Mouse (Mus musculus): ENCODE measurements around the gene Nrp1.

The Nrp1 gene

DNA sequence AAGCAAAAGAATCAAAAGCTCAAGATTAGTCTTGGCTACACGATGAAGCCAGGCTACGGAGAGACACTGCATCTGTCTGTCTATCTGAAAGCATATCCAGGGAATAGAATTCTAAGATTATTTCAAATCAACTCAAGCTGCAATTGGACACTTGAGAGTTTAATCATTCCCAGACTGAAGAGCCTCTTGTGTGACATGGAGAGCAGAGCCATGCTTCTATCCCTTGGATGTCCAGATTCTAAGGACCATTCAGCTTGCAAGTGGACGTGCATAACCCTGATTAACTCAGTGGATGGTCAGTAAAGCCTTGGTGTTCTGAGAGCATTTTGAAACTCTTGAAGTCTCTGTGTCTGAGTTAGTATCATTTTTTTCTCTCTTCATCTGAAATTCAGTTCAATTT lies 95.6 kb downstream of the Nrp1 start:
- in situ Hi-C loops (cut with MboI, MseI): no loop called here

- in situ Hi-C loops (cut with MboI, MseI): no loop called here
Observed at GRCm38 (mm10) chr8:128457277-128457676, 98.9 kb downstream of the Nrp1 start.

DNA sequence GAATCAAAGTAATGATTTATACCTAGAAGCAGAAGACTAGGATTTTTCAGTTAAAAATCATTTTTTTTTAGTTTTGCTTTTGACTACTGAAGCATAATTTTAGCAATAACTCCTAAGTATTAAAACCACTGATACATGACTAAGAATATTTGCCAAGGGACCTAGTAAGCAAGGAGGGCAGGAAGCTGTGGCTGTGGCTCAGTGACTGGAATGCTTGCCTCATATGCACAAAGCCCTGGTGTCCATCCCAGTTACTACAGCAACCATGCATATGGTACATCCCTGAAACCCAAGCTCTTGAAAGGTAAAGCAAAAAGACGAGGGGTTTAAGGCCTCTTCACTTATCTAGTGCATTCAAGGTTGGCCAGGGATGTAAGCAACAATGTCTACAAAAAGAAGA lies 101.3 kb downstream of the Nrp1 start:
- in situ Hi-C loops (cut with MboI, MseI): no loop called here

DNA sequence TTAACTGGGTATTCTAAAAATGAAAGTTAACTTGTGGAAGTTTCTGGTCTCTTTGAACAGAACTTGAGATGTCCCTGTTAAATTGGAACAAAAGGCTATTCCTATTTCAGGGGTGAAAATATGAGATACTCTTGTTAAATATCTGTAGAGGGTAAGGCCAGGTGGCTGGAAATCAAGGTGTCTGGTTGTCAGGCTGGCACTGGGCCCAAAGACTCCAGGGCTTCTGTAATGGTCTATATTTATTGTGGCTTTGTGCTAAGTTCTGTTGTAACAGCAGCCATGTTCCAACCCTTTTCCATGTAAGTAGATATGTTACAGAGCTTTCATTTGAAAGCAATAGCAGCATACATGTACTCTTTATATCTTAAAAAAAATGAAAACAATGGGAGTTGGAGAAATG lies 103.3 kb downstream of the Nrp1 start:
- in situ Hi-C loops (cut with MboI, MseI): no loop called here

GRCm38 (mm10) chr8:128463162-128463561 lies 104.8 kb downstream of the Nrp1 start:
- in situ Hi-C loops (cut with MboI, MseI): no loop called here

DNA sequence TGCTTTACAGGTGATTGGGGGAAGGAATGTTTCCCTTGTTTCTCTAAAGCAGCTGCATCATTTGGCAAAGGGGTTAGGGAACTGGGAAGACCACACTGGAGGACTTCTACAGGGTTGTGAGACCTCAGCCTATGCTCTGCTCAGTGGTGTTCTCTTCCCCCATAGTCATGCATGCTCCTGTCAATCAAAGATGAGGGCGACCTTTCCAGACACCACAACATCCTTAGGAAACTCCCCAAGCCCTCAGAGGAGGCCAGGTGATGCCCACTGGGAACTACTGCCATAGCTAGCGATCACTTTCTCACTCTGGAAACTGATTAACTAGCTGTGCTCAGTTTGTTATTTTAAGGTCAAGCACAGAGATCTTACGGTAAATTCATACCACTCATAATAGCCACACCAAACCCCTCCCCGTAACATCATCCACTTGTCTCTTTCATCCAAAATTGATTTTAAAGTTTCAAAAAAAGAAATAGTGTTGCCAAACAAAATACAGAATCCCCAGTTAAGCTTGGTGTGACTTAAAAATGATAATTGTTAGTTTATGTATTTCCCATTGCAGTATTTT lies 105.7 kb downstream of the Nrp1 start:
- in situ Hi-C loops (cut with MboI, MseI): no loop called here

DNA sequence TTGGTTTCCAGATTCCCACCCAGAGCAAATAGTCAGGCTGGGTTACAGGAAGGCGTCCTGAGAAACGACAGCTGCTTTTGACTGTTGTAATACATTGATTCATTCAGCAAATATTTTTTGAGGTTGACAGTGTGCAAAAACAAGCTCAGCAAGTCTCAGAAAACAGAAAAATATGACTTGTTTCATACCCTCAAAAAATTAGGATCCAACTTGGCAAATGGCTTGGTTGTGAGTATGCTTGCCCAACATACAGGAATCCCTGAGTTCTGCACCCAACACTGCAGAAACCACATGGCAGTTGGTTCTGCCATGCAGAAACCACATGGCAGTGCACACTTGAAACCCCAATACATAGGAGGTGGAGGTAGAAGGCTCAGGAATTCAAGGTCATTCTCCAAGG lies 107.1 kb downstream of the Nrp1 start:
- in situ Hi-C loops (cut with MboI, MseI): no loop called here

- in situ Hi-C loops (cut with MboI, MseI): no loop called here
Observed at GRCm38 (mm10) chr8:128466681-128467430, 108.5 kb downstream of the Nrp1 start.

- in situ Hi-C loops (cut with MboI, MseI): no loop called here
Observed at GRCm38 (mm10) chr8:128470097-128470496, 111.7 kb downstream of the Nrp1 start.

DNA sequence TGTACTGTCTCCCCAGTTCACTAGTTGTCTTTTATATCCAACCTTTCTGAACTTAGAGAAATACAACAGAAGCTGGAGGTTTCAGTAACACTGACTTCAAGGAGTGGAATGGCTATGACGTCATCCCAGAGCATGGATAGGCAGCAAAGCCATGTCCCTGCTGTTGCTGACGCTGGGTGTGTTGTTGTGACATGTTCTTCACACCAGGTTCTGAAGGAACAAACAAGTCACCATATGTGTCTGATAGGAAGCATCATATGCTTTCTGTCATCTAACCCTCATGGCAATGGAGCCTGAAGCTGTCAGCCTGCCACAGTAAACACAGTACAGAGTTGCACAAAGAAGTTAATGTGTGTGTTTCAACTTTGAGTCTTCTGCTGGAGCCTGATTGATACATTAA lies 112.8 kb downstream of the Nrp1 start:
- in situ Hi-C loops (cut with MboI, MseI): no loop called here

DNA sequence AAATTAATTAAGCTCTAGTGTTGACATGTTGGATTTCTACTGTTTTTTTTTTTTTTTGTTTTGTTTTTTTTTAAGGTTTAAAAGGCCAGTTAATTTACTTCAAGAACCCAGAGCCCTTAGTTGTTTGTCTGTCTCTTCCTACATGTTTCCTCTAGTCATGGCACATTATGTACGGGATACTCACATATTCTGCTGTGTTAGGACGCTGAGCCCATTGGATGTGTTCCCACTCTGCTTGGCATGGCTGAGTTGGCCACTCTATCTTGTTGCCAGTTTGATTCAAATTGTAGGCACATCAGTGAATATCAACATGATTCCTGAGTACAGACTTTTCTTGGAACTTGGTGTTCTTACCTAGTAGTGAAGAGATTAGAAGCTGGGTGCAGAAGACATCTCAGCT lies 114.5 kb downstream of the Nrp1 start:
- in situ Hi-C loops (cut with MboI, MseI): no loop called here

GRCm38 (mm10) chr8:128473456-128474239 lies 115.2 kb downstream of the Nrp1 start:
- in situ Hi-C loops (cut with MboI, MseI): no loop called here

- in situ Hi-C loops (cut with MboI, MseI): loop anchor here in 1 of 2 experiments (5.0 kb wide), 1 partner anchor 47 kb away; no protein-coding TSS in a partner anchor
Observed at GRCm38 (mm10) chr8:128474614-128475013, 116.2 kb downstream of the Nrp1 start.

DNA sequence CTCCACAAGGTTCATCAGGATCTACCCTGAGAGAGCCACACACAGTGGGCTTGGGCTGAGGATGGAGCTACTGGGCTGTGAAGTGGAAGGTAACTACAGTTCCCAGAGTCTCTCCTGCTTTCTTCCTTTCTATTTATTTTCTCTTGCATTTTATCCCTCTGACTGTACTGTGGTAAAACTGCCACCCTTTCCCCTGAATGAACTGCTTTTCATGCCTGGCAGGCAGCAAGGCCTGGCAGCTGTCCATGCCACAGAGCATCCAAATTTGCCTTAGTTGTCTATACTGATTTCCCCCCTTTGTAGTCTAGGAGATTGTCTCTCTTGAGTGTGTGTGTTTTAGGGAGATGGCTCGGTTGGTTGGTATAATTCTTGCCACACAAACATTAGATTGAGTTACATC lies 117.8 kb downstream of the Nrp1 start:
- in situ Hi-C loops (cut with MboI, MseI): loop anchor here in 1 of 2 experiments (5.0 kb wide), 1 partner anchor 49 kb away; no protein-coding TSS in a partner anchor

DNA sequence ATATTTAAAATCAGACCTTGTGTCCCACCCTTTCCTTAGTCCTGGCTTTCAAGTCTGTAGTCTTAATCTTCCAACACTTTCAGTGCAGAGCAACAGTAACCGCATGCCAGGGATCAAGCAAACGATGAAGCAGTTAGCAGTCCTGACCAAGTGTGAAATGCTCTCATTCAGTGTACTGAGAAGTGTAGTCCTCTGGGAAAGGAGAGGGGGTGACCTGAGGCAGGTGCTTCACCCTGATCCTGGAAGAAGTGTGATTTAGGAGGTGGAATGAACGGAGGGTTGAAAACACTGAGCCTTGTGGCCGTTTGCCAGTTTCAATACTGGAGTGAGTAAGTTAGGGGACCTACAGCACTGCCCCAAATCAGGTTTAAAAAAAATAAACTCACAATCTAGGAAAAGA lies 119.6 kb downstream of the Nrp1 start:
- in situ Hi-C loops (cut with MboI, MseI): loop anchor here in 1 of 2 experiments (5.0 kb wide), 1 partner anchor 51 kb away; no protein-coding TSS in a partner anchor

DNA sequence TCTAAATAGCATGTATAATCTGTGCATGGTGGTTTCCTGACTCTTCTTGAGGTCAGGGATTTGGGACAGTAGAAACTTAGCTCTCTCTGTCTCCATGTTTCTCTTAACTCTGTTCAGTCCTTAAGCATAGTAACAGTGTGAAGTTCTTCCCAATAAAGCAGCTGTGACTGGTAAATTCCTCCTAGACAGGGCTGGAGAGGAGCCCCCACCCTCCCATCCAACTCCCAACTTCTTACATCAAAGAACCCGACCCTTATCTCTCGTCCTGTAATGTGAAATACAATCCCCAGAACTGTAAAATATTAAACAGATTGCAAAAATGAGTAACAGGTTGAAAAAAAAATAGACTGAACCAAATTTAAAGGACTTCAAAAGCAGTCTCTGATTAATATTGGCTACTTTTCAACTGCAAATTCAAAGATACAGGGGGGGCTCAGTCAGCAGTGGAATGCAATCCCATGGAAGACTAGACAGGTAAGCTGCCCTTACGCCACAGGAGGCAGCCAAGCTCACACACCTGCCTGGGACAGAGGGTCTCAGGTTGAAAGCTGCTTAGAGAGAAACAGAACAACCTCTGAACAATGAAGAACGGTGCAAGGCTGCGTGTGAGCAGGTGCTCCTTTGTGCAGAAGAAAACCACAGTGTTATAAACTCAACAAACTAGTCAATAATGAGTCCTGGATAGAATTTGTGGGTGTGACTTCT lies 121.1 kb downstream of the Nrp1 start:
- in situ Hi-C loops (cut with MboI, MseI): loop anchor here (5.0 to 10.0 kb wide), 2 partner anchors 52 to 865 kb away; no protein-coding TSS in a partner anchor

GRCm38 (mm10) chr8:128480896-128481665 lies 122.7 kb downstream of the Nrp1 start:
- in situ Hi-C loops (cut with MboI, MseI): loop anchor here in 1 of 2 experiments (10.0 kb wide), 1 partner anchor 866 kb away; no protein-coding TSS in a partner anchor

GRCm38 (mm10) chr8:128483344-128483743 lies 124.9 kb downstream of the Nrp1 start:
- in situ Hi-C loops (cut with MboI, MseI): loop anchor here in 1 of 2 experiments (10.0 kb wide), 1 partner anchor 869 kb away; no protein-coding TSS in a partner anchor

- in situ Hi-C loops (cut with MboI, MseI): loop anchor here in 1 of 2 experiments (10.0 kb wide), 1 partner anchor 870 kb away; no protein-coding TSS in a partner anchor
Observed at GRCm38 (mm10) chr8:128484720-128485124, 126.3 kb downstream of the Nrp1 start.

DNA sequence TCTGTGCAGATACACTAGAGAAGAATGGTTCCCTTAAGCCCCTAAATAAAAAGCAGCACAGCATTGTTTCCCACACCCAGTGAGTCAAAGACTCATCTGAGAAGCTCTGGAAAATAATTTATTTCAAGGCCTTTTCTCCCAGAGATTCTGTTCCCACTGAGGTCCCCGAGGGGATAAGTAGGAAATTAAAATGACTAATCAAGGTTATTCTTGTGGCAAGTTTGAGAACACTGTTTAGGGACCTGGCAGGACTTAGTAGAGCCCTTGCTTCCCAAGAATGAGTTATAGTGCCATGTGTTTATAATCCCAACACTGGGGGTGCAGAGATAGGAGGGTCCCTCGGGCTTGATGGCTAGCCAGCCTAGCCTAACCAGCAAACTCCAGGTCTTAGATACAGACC lies 127.6 kb downstream of the Nrp1 start:
- in situ Hi-C loops (cut with MboI, MseI): loop anchor here in 1 of 2 experiments (10.0 kb wide), 1 partner anchor 871 kb away; no protein-coding TSS in a partner anchor
